Mouse (Mus musculus) left cerebral cortex, postnatal 25 days (tissue): ENCODE results near the gene Wdr72. TPM values are rescaled to one million over a fixed set of nuclear protein-coding genes. Genes with fewer than 3 reads are reported as not detected.

Experiments
- DNase-seq, 2 experiments: peaks; one replicate each; pipeline ENCODE4 v3.0.0; 2022; ENCODE audit warnings: low spot score in 2 of 2, mixed read lengths in 1 of 2
- intact Hi-C: fragments of 180-260 bp; cut with DNase I; formaldehyde crosslinking; loops from one replicate; pipeline ENCODE4 v1.15.1; 2025
- total RNA-seq, 2 experiments: library from RNA; stranded (reverse); gene quantifications; 2 replicates each; pipeline ENCODE4 v1.2.3; 2021

The Wdr72 gene
- under 1 TPM; 0.11 to 0.21 TPM for total RNA-seq

DNA sequence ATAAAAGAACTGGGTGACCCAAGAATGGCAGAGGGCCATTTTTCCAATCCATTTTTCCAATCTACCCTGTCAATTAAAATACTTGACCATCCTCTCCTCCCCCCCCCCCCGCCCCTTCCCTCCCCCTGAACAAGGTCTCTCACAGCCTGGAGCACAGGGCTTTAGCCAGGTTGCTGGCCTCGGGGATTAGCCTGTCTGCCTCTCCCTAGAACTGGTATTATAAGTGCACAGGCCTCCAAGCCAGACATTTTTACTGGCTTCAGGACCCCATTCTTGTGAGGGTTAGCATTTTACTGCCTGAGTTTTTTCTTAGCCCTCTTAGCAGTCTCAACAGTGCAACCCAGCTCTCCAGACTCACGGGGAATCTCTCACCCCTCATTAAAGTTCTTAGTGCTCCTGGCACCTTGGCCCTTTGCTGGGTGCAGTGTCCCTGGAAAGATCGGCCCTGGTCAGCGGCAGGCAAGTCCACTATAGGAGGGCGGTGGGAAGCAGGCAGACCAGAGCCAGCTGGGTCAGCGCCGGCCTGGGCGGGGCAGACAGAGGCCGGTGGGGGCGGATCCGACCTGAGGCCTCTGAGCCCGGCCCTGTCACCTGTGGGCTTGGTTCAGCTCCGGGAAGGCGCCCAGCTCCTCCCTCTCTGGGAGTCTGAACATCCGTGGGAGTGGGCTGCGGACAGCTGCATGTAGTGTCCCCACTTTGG lies at the start of gene Wdr72:
Gene Wdr72 (plus strand): TSS at position 596 of the 700 bp plus-strand sequence.
- no peak for DNase-seq
- intact Hi-C loops = no loop called here

DNA sequence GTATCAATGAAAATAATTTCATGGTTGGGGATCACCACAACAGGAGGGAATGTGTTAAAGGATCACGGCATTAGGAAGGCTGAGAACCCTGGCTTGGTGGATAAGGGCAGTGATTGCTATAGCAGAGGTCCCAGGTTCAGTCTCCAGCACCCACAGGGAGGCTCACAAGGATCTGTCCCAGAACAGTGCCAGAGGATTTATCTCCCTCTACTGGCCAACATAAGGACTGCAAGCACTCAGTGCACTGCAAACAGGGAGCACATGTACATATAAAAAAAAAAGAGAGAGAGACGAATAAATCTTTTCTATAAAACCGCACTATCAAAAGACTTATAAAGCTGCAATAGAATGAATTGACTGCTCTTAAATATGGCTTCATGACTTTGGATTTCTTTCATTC lies 43.9 kb upstream of the Wdr72 start:
- intact Hi-C loops = no loop called here
- no peak for DNase-seq

DNA sequence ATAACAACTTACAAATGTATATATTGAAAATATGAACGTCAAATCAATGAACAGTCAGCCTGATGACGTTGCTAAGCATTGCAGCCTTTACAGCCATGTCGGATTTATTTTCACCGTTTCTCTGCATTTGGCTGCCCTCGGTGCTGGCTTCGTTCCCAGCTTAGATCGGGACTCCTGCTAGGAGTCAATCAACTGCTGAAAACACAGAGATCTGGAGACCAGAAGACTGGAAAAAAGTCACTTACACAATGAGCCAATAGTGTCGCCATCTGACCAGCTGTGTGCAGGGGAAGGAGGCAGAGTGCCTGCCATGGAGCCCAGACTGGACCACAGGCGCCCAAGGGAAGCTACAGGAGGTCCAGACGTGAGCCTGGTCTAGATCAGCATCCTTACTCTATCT lies 43.4 kb upstream of the Wdr72 start:
- DNase-seq = no peak
- intact Hi-C loops = no loop called here

DNA sequence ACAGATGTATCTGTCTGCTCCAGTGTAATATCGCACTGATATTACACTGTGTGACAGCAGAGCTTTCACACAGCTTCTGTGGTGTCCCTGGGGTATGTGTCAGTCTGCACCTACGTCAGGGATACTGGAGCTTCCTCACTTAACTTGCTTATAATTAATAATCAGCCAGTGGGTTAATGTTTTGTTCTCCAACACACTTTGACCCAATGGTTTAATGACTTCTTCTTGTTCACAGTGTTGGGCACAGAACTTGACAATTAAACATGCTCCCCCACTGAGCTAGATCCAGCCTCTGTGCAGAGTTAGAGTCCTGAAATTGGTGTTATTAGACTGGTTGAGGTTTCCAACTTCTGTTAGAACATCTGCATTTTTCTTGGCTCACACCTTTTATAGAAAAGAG lies 34.2 kb upstream of the Wdr72 start:
- intact Hi-C loops = loop anchor here (5.0 kb wide), 1 partner anchor 914 kb away; no protein-coding TSS in a partner anchor

DNA sequence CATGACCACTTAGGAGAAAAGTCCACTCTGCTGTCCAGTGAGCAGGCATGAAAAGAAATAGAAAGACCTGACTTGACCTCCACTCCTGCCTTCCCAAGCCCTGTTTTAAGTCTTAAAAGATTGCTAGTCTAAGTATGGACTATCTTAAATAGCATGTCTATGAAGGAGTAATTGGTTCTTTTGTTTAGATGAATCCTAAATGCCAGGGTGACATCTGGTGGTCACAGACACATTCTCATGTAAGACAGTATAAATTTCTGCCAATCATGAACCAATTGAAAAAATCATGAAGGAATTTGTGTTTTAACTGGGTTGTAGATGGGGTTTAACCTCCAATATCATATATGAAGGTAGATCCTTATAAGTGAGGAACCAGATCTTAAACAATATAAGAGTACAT lies 31.7 kb upstream of the Wdr72 start:
- intact Hi-C loops = loop anchor here (5.0 kb wide), 1 partner anchor 916 kb away; no protein-coding TSS in a partner anchor
- no peak for DNase-seq

More for the DNA sequence above, 34.2 kb upstream of the Wdr72 start:
- DNase-seq = no peak

DNA sequence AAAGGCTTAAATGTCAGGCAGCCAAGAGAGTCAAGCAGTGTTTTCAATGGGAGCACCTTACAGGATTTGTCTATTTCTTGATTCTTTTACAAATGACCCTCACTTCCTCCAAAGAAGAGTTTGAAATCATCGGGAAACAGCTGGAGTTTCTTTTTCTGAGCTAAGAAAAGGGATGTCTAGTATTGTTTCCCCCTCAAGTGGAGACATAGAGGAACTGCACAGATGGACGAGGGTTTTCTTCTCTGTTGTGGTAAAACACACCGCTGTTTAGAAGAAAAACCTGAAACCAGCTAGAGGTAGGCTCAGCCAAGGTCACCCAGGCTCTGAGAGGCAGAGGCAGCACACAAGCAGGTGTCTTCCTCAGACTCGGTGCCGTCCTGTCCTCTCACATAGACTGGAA lies 29.9 kb upstream of the Wdr72 start:
- DNase-seq = peak in 1 of 2 experiments; percentile 4
- intact Hi-C loops = no loop called here

DNA sequence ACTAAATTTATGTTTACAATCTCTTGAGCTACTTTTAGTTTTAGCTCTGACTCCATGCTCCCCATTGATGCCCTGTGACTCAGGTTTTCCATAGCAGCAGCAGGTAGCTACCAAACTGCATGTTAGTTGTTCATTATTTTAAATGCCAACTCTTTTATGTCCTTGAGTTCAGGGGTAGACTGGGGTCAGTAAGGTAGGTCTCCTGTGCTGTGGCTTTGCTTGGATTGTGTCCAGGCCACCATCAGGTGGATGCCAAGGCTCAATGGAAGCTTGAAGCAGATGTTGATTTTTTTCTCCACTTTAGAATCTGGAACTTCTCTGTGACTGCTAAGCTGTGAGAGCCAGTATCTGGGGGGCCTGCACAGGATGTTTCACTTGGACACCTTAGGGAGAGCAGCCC lies 8.6 kb upstream of the Wdr72 start:
- intact Hi-C loops = no loop called here
- no peak for DNase-seq

DNA sequence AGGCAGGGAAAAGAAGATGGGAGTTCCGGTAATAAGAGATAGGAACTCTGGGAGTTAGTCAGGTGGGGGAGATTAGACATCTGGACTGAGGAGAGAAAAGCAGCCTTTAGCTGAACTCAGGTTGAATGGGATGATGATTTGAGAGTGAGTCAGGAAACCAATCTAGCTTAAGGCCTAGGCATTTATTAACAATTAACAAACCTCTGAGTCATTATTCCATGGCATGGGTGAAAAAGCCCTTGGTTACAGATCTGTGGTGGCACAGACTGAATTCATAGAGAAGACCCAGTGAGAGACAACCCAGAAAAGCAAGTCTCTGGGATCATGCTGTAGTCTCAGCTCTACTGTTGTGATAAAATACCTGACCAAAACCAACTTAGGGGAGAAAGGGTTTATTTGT lies 7.5 kb upstream of the Wdr72 start:
- intact Hi-C loops = no loop called here
- no peak for DNase-seq

DNA sequence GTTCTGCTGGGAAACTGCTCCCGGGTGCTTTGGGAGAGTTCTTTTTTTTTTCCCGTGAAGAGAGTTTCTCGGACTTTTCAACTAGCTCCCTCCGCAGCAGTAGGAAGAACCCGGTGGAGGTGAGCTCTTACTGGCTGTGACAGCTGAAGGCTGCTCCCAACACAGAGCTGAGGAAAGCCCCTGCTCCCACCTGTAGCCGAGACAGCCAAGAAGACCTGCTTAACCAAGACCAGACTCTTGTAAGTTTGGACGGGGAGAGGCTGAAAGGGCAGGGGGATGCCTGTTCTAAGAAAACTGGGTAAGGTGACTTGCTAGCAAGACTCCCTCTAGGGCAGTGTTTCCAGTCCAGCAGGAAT lies 283 bp downstream of the Wdr72 start:
- no peak for DNase-seq
- intact Hi-C loops = no loop called here

DNA sequence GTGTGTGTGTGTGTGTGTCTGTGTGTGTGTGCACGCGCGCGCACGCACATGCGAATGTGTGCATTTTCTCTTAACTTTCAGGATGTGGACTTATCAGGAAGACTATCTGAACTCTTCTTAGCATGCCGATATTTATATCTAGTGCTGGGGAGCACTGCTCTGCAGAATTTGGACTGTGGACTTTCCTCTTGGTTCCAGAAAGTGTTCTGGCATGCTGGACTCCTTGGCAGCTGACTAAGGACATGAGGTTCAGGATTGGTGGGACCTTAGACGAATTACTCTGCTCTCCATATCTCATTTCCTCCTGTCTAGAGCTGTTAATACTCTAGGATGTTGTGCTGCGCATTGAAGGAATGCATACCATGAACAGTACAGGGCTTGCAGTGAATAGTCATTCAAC lies 2.4 kb downstream of the Wdr72 start:
- intact Hi-C loops = no loop called here
- no peak for DNase-seq

DNA sequence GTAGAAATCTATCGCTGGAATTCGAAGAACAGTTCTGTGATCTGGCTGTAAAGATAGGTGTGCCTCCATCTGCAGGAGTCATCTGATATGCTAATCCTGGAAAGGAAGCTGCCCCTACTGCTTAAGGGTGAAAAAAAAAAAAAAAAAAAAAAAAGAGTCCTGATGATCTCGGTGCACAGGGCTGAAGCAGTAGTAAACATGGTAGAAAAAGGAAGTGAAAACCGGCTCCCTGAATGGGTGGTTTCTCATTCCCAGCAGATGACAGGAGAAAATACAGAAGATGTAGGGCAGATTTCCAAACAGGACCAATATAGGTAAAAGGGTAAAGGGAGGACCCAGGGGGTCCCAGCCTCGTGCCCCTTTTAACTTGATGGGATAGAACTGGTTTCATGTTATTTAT lies 16.1 kb downstream of the Wdr72 start:
- DNase-seq = no peak
- intact Hi-C loops = no loop called here

DNA sequence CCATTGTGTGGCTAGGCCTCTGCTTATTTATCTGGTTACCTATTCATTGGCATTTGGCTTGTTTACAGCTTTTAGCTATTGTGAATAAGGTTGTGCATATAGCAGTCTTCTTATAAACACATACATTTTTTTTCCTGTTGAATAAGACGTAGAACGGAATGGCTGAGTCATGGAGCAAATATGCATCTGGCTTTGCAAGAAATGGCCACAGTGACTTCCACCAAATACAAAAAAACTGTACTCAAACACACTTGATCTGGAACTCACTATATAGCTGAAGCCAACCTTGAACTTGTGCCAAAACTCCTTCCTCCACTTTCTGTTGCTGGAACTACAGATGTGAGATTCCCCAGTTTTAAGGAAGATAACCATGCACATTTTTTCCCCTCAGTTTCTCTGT lies 23.9 kb downstream of the Wdr72 start:
- DNase-seq = no peak
- intact Hi-C loops = no loop called here

DNA sequence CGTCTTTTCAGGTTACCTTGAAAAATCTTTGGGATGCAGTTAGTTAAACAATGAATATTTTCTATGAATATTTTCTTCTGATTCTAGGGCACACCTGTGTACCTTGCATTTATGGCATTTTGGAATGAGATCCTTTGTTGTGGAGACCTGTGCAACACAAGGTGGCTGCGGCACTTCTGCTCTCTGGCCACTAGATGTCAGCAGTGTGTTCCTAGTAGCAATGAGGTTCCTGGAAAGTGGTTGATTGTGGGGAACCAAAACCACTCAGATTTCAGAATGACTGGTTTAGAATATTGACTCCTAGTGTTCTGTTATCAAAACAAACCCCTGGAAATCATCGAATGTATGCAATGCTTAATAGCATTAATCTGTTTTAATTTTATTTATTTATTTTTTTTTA lies 31.7 kb downstream of the Wdr72 start:
- DNase-seq = peak; percentile 75 to 77
- intact Hi-C loops = loop anchor here (1.0 to 5.0 kb wide), 3 partner anchors 140 to 729 kb away; no protein-coding TSS in a partner anchor

DNA sequence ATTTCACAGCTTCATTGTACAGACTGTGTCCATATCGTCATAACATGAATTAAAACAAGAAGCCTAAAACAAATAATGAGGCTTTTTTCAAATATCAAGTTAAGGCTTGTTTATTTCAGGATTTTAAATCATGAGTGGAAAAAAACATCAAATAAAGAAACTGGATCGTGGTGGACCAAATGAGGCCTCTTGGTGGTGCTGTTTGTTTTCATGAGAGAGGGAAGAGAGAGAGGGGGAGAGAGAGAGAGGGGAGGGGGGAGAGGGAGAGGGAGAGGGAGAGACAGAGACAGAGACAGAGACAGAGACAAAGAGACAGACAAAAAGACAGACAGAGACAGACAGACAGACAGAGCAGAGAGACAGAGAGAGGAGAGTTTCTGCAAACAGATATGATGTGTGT lies 32.5 kb downstream of the Wdr72 start:
- no peak for DNase-seq
- intact Hi-C loops = loop anchor here (1.0 to 5.0 kb wide), 3 partner anchors 140 to 729 kb away; no protein-coding TSS in a partner anchor

DNA sequence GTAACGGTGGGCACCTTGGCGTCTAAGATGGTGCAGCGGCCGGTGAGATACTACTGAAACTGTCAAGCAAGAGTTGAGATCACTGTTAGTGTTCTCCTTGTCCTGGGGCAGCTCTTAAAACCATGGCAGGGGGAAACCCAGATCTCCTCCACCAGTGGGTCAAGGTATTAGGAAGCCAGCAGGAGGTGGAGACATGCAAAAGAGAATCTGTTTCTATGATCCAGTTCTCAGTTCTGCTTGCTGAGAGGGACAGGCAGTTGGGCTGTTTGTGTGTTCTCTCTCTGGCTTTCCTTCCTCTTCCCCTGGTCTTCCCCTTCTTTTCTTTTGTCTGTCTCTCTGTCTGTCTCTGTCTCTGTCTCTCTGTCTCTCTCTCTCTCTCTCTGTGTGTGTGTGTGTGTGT lies 35.0 kb downstream of the Wdr72 start:
- intact Hi-C loops = no loop called here
- no peak for DNase-seq

DNA sequence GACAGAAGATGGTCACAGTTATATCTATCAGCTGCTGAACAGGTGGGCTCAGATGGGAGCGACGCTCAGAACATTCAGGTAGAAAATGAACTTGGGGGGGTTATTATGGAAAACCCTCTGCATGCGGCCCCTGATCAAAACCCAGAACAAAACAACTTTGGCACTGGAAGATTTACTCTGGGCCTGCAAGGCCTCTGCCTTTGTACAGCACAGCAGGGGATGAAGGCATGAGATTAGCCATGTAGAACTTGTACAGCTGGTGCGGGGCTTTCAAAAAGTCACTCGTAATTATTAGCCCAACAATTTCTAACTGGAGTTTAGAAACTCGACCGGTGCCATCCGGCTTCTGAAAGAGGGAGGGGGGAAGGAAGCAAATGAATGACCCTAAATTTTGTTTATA lies 38.1 kb downstream of the Wdr72 start:
- intact Hi-C loops = no loop called here
- DNase-seq = no peak

DNA sequence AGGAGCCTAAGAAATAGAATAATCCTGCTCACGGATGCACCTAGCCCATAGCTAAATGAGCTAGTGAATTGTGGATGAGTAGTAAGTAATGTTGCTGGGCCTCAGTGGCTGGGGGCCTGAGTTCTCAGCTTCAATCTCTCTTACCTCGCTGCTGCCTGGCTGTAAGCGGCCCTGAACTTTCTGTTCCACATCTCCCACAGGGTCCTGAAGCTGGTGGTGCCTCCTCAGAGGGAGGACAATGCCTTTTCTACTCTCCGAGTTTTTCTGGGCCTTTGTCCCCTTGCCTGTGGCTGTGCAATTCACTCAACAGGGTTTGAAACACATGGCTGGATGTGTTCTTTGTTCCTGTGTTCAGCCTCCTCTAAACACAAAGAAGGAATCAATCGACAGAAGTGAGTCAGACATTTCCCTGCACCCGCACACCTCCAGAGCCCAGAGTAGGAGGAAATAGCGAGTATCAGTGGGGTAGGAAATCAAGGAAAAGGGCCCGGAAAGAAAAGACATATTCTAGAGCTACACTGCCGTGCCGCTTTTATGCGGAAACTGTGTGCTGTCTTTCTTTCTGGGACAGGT lies 50.3 kb downstream of the Wdr72 start:
- DNase-seq = no peak
- intact Hi-C loops = no loop called here

DNA sequence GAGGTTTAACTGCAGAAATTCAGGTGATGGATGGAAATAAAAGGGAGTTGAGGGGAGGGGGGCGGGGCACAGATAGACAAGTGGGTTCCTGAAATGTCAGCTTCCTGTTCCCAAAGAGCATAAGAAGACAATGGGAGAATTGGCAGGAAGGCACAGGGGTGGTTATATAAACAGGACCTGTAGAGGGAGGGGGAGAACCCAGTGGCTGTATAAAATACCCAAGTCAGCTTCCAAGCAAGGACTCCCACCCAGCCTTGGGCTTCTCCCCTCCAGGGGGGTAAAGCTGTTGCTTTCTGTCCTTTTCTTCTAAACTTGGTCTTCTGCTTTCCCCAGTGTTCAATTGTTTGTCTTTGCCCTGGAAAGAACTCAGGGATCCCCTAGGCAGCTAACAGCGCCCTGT lies 55.5 kb downstream of the Wdr72 start:
- intact Hi-C loops = no loop called here
- DNase-seq = no peak

DNA sequence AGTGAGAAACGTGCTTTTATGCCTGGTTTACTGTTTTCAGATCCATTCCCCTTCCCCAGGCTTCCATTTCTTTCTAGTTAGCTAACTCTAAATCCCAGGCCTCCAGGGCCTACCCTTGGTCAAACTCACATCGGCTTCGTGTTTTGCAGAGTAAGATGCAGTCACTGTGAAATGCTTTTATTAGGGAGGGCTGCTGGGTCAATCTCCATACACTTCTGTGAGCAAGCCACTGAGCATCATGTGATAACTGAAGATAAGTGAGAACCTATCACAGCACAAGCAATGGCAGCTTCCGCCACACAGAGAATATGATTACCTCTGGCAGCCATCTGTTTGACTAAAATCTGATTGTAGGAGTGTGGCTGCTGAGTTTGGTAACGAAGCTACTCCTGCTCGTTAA lies 59.7 kb downstream of the Wdr72 start:
- DNase-seq = peak in 1 of 2 experiments; percentile 67
- intact Hi-C loops = no loop called here

DNA sequence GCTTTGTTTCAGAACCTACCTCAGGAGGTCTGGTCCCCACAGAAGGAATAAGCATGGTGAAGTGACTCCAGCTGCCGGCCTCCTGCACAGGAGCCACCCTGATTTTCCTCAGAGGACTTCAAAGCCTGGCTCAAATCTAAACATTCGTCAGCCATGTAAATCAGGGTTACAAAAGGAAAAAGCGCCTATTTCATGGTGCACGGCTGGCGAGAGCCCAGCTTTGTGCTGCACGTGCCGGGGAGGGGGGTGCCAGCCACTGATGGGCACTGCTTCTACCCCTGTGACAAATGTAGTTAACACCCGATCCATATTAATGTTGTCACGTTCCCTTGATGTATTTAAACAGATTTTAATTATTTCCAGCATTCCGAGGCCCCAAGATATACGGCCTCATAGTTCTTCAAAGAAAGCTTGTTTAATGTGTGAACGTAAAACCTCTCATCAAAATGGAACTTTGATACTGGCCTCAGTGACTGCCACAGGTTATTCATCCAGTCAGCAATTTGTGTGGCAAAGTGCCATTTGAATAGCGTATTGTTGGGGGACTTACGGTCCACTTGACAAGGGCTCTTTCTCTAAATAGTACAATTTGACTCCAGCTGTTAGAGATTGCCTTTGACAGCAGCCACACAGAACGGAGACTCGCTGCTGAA lies 76.7 kb downstream of the Wdr72 start:
- intact Hi-C loops = no loop called here
- DNase-seq = no peak

DNA sequence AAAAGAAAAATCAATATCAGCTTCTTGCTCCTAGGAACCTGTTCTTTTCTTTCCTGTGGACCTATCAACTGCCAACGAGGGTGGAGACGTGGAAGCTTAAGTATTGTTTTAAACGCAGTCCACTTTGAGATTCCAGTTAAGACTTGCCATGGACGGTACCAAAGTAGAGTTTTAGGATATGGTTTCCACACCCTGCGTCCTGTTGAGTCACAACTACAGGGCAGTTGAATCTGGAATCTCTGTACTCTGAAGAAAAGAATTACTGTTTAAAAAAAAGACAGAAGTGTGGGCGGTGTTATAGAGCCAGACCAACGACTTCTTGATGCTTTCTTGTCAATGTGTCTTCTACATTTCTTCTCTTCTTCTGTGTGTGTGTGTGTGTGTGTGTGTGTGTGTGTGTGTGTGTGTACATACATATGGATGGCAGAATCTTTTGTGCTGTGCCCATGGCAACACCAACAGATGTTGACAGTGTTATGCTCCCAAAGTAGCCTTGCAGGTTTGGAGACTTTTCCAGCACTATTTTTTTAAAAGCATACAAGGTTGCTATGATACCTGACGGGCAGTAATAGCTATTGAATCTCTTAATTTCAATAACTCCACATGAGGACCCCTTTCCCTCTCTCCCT lies 77.4 kb downstream of the Wdr72 start:
- DNase-seq = no peak
- intact Hi-C loops = no loop called here
